Mouse (Mus musculus) skeletal muscle tissue, adult 2 months (tissue): ENCODE measurements at regions not wholly inside any gene's neighbourhood (a gene's known extent, or its start where the extent isn't known, plus 50 kb on each side); places are given as distances from the start of the nearest gene placed in this dataset.

ENCODE experiments used
- DNase-seq: peaks from one replicate; pipeline ENCODE4 v3.0.0-alpha.2; 2012; ENCODE audit warnings: low read depth, low spot score

GRCm38 (mm10) chr6:147199955-147200354, 64.0 kb downstream of the Pthlh start:
- no peak for DNase-seq

- no peak for DNase-seq
Observed at GRCm38 (mm10) chr6:147199411-147199810, 64.6 kb downstream of the Pthlh start.

- no peak for DNase-seq
Observed at GRCm38 (mm10) chr6:147196432-147196831, 67.6 kb downstream of the Pthlh start.

- DNase-seq = peak; percentile 36
Observed at GRCm38 (mm10) chr6:147195277-147195676, 68.7 kb downstream of the Pthlh start.

GRCm38 (mm10) chr6:147187710-147188109, 76.3 kb downstream of the Pthlh start:
- no peak for DNase-seq

GRCm38 (mm10) chr6:147178276-147178675, 85.7 kb downstream of the Pthlh start:
- no peak for DNase-seq

- DNase-seq = no peak
Observed at GRCm38 (mm10) chr6:147176176-147176575, 85.0 kb downstream of the Klhl42 start.
